Mouse (Mus musculus) forebrain, embryonic 13.5 days (tissue): ENCODE measurements at regions not wholly inside any gene's neighbourhood (a gene's known extent, or its start where the extent isn't known, plus 50 kb on each side); places are given as distances from the start of the nearest gene placed in this dataset.
"Not testable (repeated sequence)": the region's sequence is repeated elsewhere in the genome, so short reads cannot be mapped to it uniquely, and the experiment has no call there.

Experiments used
- ATAC-seq: fragments of 200-750 bp; cut with Nextera tagmentation; 2 replicates; pipeline ENCODE4 v1.8.0; 2017
- H3K27ac ChIP-seq: fragments of 300-500 bp; sonication (generic); 2 replicates; pipeline ENCODE4 v1.5.1; 2015; ENCODE audit warnings: inconsistent platforms, mild to moderate bottlenecking, moderate library complexity
- H3K27me3 ChIP-seq: fragments of 300-500 bp; sonication (generic); 2 replicates; pipeline ENCODE4 v1.6.1; 2015; ENCODE audit warnings: mild to moderate bottlenecking, inconsistent platforms
- H3K36me3 ChIP-seq: fragments of 300-500 bp; sonication (generic); 2 replicates; pipeline ENCODE4 v1.6.1; 2015; ENCODE audit warnings: mild to moderate bottlenecking, inconsistent platforms; ENCODE audit not compliant: poor library complexity, severe bottlenecking
- H3K4me1 ChIP-seq: fragments of 300-500 bp; sonication (generic); 2 replicates; pipeline ENCODE4 v1.6.1; 2015; ENCODE audit warnings: inconsistent platforms
- H3K4me2 ChIP-seq: fragments of 300-500 bp; sonication (generic); 2 replicates; pipeline ENCODE4 v1.6.1; 2015; ENCODE audit warnings: inconsistent platforms, mild to moderate bottlenecking, moderate library complexity
- H3K4me3 ChIP-seq: fragments of 300-500 bp; sonication (generic); 2 replicates; pipeline ENCODE4 v1.5.1; 2015; ENCODE audit warnings: mild to moderate bottlenecking, inconsistent platforms
- H3K9ac ChIP-seq: fragments of 300-500 bp; sonication (generic); 2 replicates; pipeline ENCODE4 v1.6.1; 2015; ENCODE audit warnings: mild to moderate bottlenecking, inconsistent platforms
- H3K9me3 ChIP-seq: fragments of 300-500 bp; sonication (generic); replicated peaks from 2 replicates; pipeline ENCODE4 v1.6.1; 2016; ENCODE audit warnings: inconsistent platforms
- WGBS: fragments of 180-500 bp; shearing (Covaris S2); methylation state at CpG from one replicate; pipeline ENCODE4 v1.1.7; 2015; 5-methylcytosine and 5-hydroxymethylcytosine counted together

- H3K4me1 ChIP-seq: no peaks in the 10 kb centered on the region
- H3K9me3 ChIP-seq: no peaks in the 10 kb centered on the region
- H3K27ac ChIP-seq: no peak overlapping the region
- no peak for ATAC-seq
- 90% methylated on average over 3 of the region's 3 CpGs for WGBS
- no peak overlapping the region for H3K4me3 ChIP-seq
- no peak overlapping the region for H3K9ac ChIP-seq
- H3K36me3 ChIP-seq: no peaks in the 10 kb centered on the region
- no peak overlapping the region for H3K4me2 ChIP-seq
- no peaks in the 10 kb centered on the region for H3K27me3 ChIP-seq
Measured at GRCm38 (mm10) chr9:80820066-80820465, 354.8 kb upstream of the Impg1 start.

- Histone ChIP-seq H3K4me2 (no peak overlapping the region), H3K4me3 (no peak overlapping the region), H3K36me3 (no peaks in the 10 kb centered on the region), H3K4me1 (no peaks in the 10 kb centered on the region), H3K9me3 (no peaks in the 10 kb centered on the region), H3K9ac (no peak overlapping the region), H3K27ac (no peak overlapping the region), H3K27me3 (no peaks in the 10 kb centered on the region)
- WGBS: 90% methylated on average over 1 of the region's 1 CpGs
- ATAC-seq: no peak
Measured at GRCm38 (mm10) chr9:80819070-80819469, 353.8 kb upstream of the Impg1 start.

- H3K9ac ChIP-seq, H3K27me3 ChIP-seq, H3K4me1 ChIP-seq, H3K4me2 ChIP-seq, ATAC-seq, H3K36me3 ChIP-seq, H3K4me3 ChIP-seq, H3K9me3 ChIP-seq, H3K27ac ChIP-seq: not testable (repeated sequence)
- 94% methylated on average over 6 of the region's 6 CpGs for WGBS
Measured at GRCm38 (mm10) chr9:80813921-80814320, 348.6 kb upstream of the Impg1 start.

- Histone ChIP-seq H3K9ac (no peak overlapping the region), H3K4me3 (no peak overlapping the region), H3K27me3 (no peaks in the 10 kb centered on the region), H3K9me3 (no peaks in the 10 kb centered on the region), H3K27ac (no peak overlapping the region), H3K4me2 (no peak overlapping the region), H3K36me3 (no peaks in the 10 kb centered on the region), H3K4me1 (no peaks in the 10 kb centered on the region)
- no peak for ATAC-seq
- WGBS: 75% methylated on average over 3 of the region's 3 CpGs
Measured at GRCm38 (mm10) chr9:80791523-80791922, 326.2 kb upstream of the Impg1 start.

- Histone ChIP-seq H3K4me2 (no peak overlapping the region), H3K9me3 (no peaks in the 10 kb centered on the region), H3K27me3 (no peaks in the 10 kb centered on the region), H3K36me3 (no peaks in the 10 kb centered on the region), H3K27ac (no peak overlapping the region), H3K4me3 (no peak overlapping the region), H3K4me1 (no peaks in the 10 kb centered on the region), H3K9ac (no peak overlapping the region)
- 36% methylated on average over 1 of the region's 1 CpGs for WGBS
- ATAC-seq: no peak
Measured at GRCm38 (mm10) chr9:80774541-80774940, 309.3 kb upstream of the Impg1 start.

- H3K4me3 ChIP-seq, H3K9ac ChIP-seq, ATAC-seq, H3K27me3 ChIP-seq, H3K36me3 ChIP-seq, H3K9me3 ChIP-seq, H3K27ac ChIP-seq, H3K4me2 ChIP-seq, H3K4me1 ChIP-seq: not testable (repeated sequence)
- WGBS: 91% methylated on average over 9 of the region's 9 CpGs
Measured at GRCm38 (mm10) chr9:80735806-80736205, 270.5 kb upstream of the Impg1 start.

- 74% methylated on average over 1 of the region's 1 CpGs for WGBS
- no peak for ATAC-seq
Measured at GRCm38 (mm10) chr9:80732971-80733370, 267.7 kb upstream of the Impg1 start.

GRCm38 (mm10) chr9:80723638-80724037 lies 258.4 kb upstream of the Impg1 start:
- Histone ChIP-seq H3K27ac (no peak overlapping the region), H3K27me3 (no peaks in the 10 kb centered on the region), H3K4me2 (no peak overlapping the region), H3K4me3 (no peak overlapping the region), H3K4me1 (no peaks in the 10 kb centered on the region), H3K36me3 (no peaks in the 10 kb centered on the region), H3K9ac (no peak overlapping the region), H3K9me3 (no peaks in the 10 kb centered on the region)
- no peak for ATAC-seq

More at GRCm38 (mm10) chr9:80732971-80733370, 267.7 kb upstream of the Impg1 start:
- H3K36me3 ChIP-seq: no peaks in the 10 kb centered on the region
- H3K9ac ChIP-seq: no peak overlapping the region
- H3K27ac ChIP-seq: no peak overlapping the region
- H3K27me3 ChIP-seq: no peaks in the 10 kb centered on the region
- H3K9me3 ChIP-seq: no peaks in the 10 kb centered on the region
- H3K4me2 ChIP-seq: no peak overlapping the region
- no peak overlapping the region for H3K4me3 ChIP-seq
- H3K4me1 ChIP-seq: no peaks in the 10 kb centered on the region

- no peak overlapping the region for H3K27ac ChIP-seq
- no peak overlapping the region for H3K9ac ChIP-seq
- H3K4me2 ChIP-seq: no peak overlapping the region
- H3K36me3 ChIP-seq: no peaks in the 10 kb centered on the region
- 83% methylated on average over 4 of the region's 4 CpGs for WGBS
- no peaks in the 10 kb centered on the region for H3K27me3 ChIP-seq
- H3K4me3 ChIP-seq: no peak overlapping the region
- H3K4me1 ChIP-seq: no peaks in the 10 kb centered on the region
- no peaks in the 10 kb centered on the region for H3K9me3 ChIP-seq
- ATAC-seq: no peak
Measured at GRCm38 (mm10) chr9:80718516-80718915, 253.2 kb upstream of the Impg1 start.

- Histone ChIP-seq H3K9ac (no peak overlapping the region), H3K4me1 (no peaks in the 10 kb centered on the region), H3K36me3 (no peaks in the 10 kb centered on the region), H3K4me2 (no peak overlapping the region), H3K9me3 (no peaks in the 10 kb centered on the region), H3K27ac (no peak overlapping the region), H3K27me3 (no peaks in the 10 kb centered on the region), H3K4me3 (no peak overlapping the region)
- no peak for ATAC-seq
Measured at GRCm38 (mm10) chr9:80709781-80710180, 244.5 kb upstream of the Impg1 start.

- no peaks in the 10 kb centered on the region for H3K9me3 ChIP-seq
- H3K4me2 ChIP-seq: no peak overlapping the region
- 83% methylated on average over 2 of the region's 2 CpGs for WGBS
- H3K36me3 ChIP-seq: no peaks in the 10 kb centered on the region
- H3K4me1 ChIP-seq: no peaks in the 10 kb centered on the region
- no peak overlapping the region for H3K9ac ChIP-seq
- no peaks in the 10 kb centered on the region for H3K27me3 ChIP-seq
- no peak overlapping the region for H3K27ac ChIP-seq
- H3K4me3 ChIP-seq: no peak overlapping the region
- no peak for ATAC-seq
Measured at GRCm38 (mm10) chr9:80705264-80705663, 240.0 kb upstream of the Impg1 start.

- Histone ChIP-seq H3K36me3 (no peaks in the 10 kb centered on the region), H3K9ac (no peak overlapping the region), H3K4me1 (no peaks in the 10 kb centered on the region), H3K4me3 (no peak overlapping the region), H3K4me2 (no peak overlapping the region), H3K27me3 (no peaks in the 10 kb centered on the region), H3K9me3 (no peaks in the 10 kb centered on the region), H3K27ac (no peak overlapping the region)
- ATAC-seq: no peak
- 82% methylated on average over 2 of the region's 2 CpGs for WGBS
Measured at GRCm38 (mm10) chr9:80697171-80697570, 231.9 kb upstream of the Impg1 start.

- 63% methylated on average over 9 of the region's 9 CpGs for WGBS
- H3K4me3 ChIP-seq: no peak overlapping the region
- no peaks in the 10 kb centered on the region for H3K36me3 ChIP-seq
- no peak overlapping the region for H3K4me2 ChIP-seq
- H3K27me3 ChIP-seq: no peaks in the 10 kb centered on the region
- ATAC-seq: peak; percentile 67
- no peak overlapping the region for H3K27ac ChIP-seq
- peaks cover 5% of the 10 kb centered on the region; the same call in 1 of the 2 replicates for H3K4me1 ChIP-seq
- H3K9ac ChIP-seq: no peak overlapping the region
- no peaks in the 10 kb centered on the region for H3K9me3 ChIP-seq
Measured at GRCm38 (mm10) chr9:80688481-80689086, 223.3 kb upstream of the Impg1 start.
